13 mouse cellular contexts compared by ENCODE assay signal in the genomic region with DNA sequence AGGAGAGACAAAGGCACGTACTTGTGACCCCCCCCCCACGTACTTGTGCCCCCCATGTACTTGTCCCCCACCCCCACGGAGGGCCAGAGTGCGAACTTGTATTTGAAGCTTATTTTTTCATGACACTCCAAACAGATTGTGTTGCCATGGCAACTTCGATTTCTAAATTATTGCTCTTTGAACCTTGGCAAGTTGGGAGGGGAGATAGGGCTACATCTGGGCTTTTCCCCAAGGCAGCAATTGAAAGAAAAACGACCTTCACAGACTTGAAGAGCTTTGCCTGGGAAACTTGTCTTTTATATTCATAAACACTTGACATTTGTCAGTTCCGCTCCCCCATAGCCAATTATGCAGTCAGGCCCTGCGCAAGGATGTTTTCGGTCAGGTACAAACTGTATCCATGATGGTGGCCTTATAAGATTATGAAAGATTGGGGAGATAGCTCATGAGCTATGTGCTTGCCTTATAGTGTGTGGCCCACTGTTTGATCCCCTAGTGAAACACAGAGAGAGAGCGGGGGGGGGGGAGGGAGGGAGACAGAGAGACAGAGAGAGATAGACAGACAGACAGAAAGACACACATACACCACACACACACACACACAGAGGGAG. TPM values are rescaled to one million over a fixed set of nuclear protein-coding genes. Genes with fewer than 3 reads are reported as not detected.
A peak's percentile ranks its signal among the peaks of the same experiment; 100 is the strongest.
DNase-seq lines count a peak whose midpoint lies in the region; ATAC-seq lines count a peak whose summit lies in the region.
"Had no signal": no experiment of that assay in that cellular context is flagged by ENCODE, and none has a peak within 500 bp of the region (broad histone marks: within the 10 kb centered on the region; RNA-seq: fewer than 3 reads in every experiment).

No protein-coding gene starts in this region.

- no peaks in the 10 kb centered on the region for H3K27me3 ChIP-seq in midbrain, embryonic 10.5 days (ENCODE audit: low read depth, poor library complexity, severe bottlenecking)
- no peaks in the 10 kb centered on the region for H3K27me3 ChIP-seq in midbrain, embryonic 11.5 days (ENCODE audit: control insufficient read depth, insufficient read depth, low read length)
- H3K27me3 ChIP-seq in kidney, embryonic 14.5 days (ENCODE audit: control insufficient read depth, insufficient read depth, low read length): no peaks in the 10 kb centered on the region
- H3K27me3 ChIP-seq: heart, embryonic 15.5 days had no signal

- ATAC-seq in midbrain, embryonic 11.5 days (ENCODE audit: low FRiP score): no peak
- ATAC-seq in kidney, embryonic 14.5 days (ENCODE audit: low FRiP score, low TSS enrichment): no peak

- 66% methylated on average over 10 of the region's 10 CpGs for WGBS in midbrain, embryonic 10.5 days
- 57% methylated on average over 10 of the region's 10 CpGs for WGBS in midbrain, embryonic 11.5 days
- WGBS in kidney, embryonic 14.5 days: 47% methylated on average over 10 of the region's 10 CpGs

- peak; percentile 39 for DNase-seq in embryo, embryonic 10 days (ENCODE audit: low spot score)
- DNase-seq in embryo, embryonic 9.5 days (ENCODE audit: extremely low spot score): no peak
- DNase-seq in midbrain, embryonic 10.5 days (ENCODE audit: low spot score): no peak
- no peak for DNase-seq in midbrain, embryonic 11.5 days (ENCODE audit: low spot score, missing footprints)
- DNase-seq in lung, postnatal 36 days: peak; percentile 68
- no peak for DNase-seq in spleen, postnatal 36 days (ENCODE audit: low spot score in 2 of 2)
- DNase-seq in c-Kit-positive CD71-positive TER-119-positive erythroid progenitor cells, embryonic 14.5 days (ENCODE audit: low spot score): no peak
- DNase-seq: adrenal gland, postnatal 10 days; gastrocnemius, postnatal 36 days; kidney, adult 8-10 months had no signal

- H3K4me1 ChIP-seq in midbrain, embryonic 10.5 days: peaks cover 13% of the 10 kb centered on the region
- peaks cover 5% of the 10 kb centered on the region; the same call in 1 of the 2 replicates for H3K4me1 ChIP-seq in midbrain, embryonic 11.5 days (ENCODE audit: control insufficient read depth, insufficient read depth, low read length)
- peaks cover 4% of the 10 kb centered on the region; the same call in 1 of the 2 replicates for H3K4me1 ChIP-seq in kidney, embryonic 14.5 days (ENCODE audit: control insufficient read depth, insufficient read depth, low read length)

- H3K36me3 ChIP-seq in midbrain, embryonic 10.5 days: no peaks in the 10 kb centered on the region
- H3K36me3 ChIP-seq in midbrain, embryonic 11.5 days (ENCODE audit: control insufficient read depth, insufficient read depth, low read length): no peaks in the 10 kb centered on the region
- H3K36me3 ChIP-seq in kidney, embryonic 14.5 days (ENCODE audit: control insufficient read depth, insufficient read depth, low read length): no peaks in the 10 kb centered on the region
- H3K36me3 ChIP-seq: heart, embryonic 15.5 days; limb, embryonic 13.5 days had no signal

- no peak overlapping the region for H3K4me2 ChIP-seq in midbrain, embryonic 11.5 days
- H3K4me2 ChIP-seq in kidney, embryonic 14.5 days (replicated peaks; ENCODE audit: low read depth, low read length): no peak overlapping the region
- H3K4me2 ChIP-seq: heart, embryonic 15.5 days; limb, embryonic 13.5 days had no signal

- H3K27ac ChIP-seq in midbrain, embryonic 10.5 days (replicated peaks): 0 out of 2 replicates have a peak overlapping the region, but pooled peaks have one; percentile 4
- no peak overlapping the region for H3K27ac ChIP-seq in midbrain, embryonic 11.5 days (ENCODE audit: low read depth, low read length)
- no peak overlapping the region for H3K27ac ChIP-seq in kidney, embryonic 14.5 days (ENCODE audit: low read depth, low read length)
- H3K27ac ChIP-seq: heart, embryonic 15.5 days; limb, embryonic 13.5 days had no signal

- H3K9me3 ChIP-seq in midbrain, embryonic 10.5 days (replicated peaks): no peaks in the 10 kb centered on the region
- H3K9me3 ChIP-seq in midbrain, embryonic 11.5 days (ENCODE audit: control insufficient read depth, low read length): no peaks in the 10 kb centered on the region
- H3K9me3 ChIP-seq in kidney, embryonic 14.5 days (ENCODE audit: control insufficient read depth, low read length): no peaks in the 10 kb centered on the region
- H3K9me3 ChIP-seq: heart, embryonic 15.5 days; limb, embryonic 13.5 days had no signal

- H3K4me3 ChIP-seq in midbrain, embryonic 10.5 days: no peak overlapping the region
- H3K4me3 ChIP-seq in midbrain, embryonic 11.5 days (ENCODE audit: low read depth, low read length): no peak overlapping the region
- H3K4me3 ChIP-seq in kidney, embryonic 14.5 days (ENCODE audit: low read length): no peak overlapping the region
- H3K4me3 ChIP-seq: heart, embryonic 15.5 days; limb, embryonic 13.5 days had no signal

- H3K9ac ChIP-seq in midbrain, embryonic 11.5 days (ENCODE audit: low read length): no peak overlapping the region
- H3K9ac ChIP-seq in kidney, embryonic 14.5 days (ENCODE audit: low read depth, low read length): no peak overlapping the region
- H3K9ac ChIP-seq: heart, embryonic 15.5 days; limb, embryonic 13.5 days had no signal

RNA-seq across cellular contexts. Expression of gene Echdc3, which starts 16.4 kb away (rescaled TPM):
- polyA plus RNA-seq in midbrain, embryonic 10.5 days (2016; fragmentation: Nextera tagmentation; extraction: Ambion mirVana): 2.0 and 2.5 TPM in 2 replicates
- polyA plus RNA-seq in midbrain, embryonic 11.5 days (2014; fragmentation: Nextera tagmentation; extraction: Ambion mirVana): 2.2 and 2.8 TPM in 2 replicates
- 7.0 and 7.4 TPM in 2 replicates for polyA plus RNA-seq in kidney, embryonic 14.5 days (2014; fragmentation: Nextera tagmentation; extraction: Ambion mirVana)

Comparison
In these comparisons a context has a peak if more than half of its experiments do, and no peak if none do; other contexts are left out.
1. DNase-seq: peak in embryo, embryonic 10 days (single experiment) and lung, postnatal 36 days (single experiment); none in embryo, embryonic 9.5 days (single experiment), midbrain, embryonic 10.5 days (single experiment), midbrain, embryonic 11.5 days (single experiment), spleen, postnatal 36 days (0 of 2) and c-Kit-positive CD71-positive TER-119-positive erythroid progenitor cells, embryonic 14.5 days (single experiment).